Mouse (Mus musculus): ENCODE measurements around the gene Pde3a. TPM values are rescaled to one million over a fixed set of nuclear protein-coding genes. Genes with fewer than 3 reads are reported as not detected.

Gene Pde3a
- 10 to 100 TPM; 11.4 to 17.3 TPM for total RNA-seq (2021)
- polyA plus RNA-seq (2012; rRNA removed), result 4.2 and 4.5 TPM in 2 replicates
- long read RNA-seq, full-length matches to known transcripts, result 1 of 2 reads
- long read RNA-seq, partial matches to known transcripts, result 1 of 2 reads
- long read RNA-seq, other reads (novel, unspliced or antisense), result 0 of 2 reads

- DNase-seq, result no peak
Measured at GRCm38 (mm10) chr6:141248691-141249584, at the start of gene Pde3a. Gene Pde3a (plus strand): TSS chr6:141249269.

- DNase-seq, result no peak
Measured at GRCm38 (mm10) chr6:141200173-141200615, 48.9 kb upstream of the Pde3a start.

- no peak for DNase-seq
Measured at GRCm38 (mm10) chr6:141207531-141207930, 41.5 kb upstream of the Pde3a start.

- DNase-seq, result no peak
Measured at GRCm38 (mm10) chr6:141208283-141208872, 40.7 kb upstream of the Pde3a start.

- DNase-seq, result no peak
Measured at GRCm38 (mm10) chr6:141210021-141210420, 39.0 kb upstream of the Pde3a start.

- DNase-seq, result no peak
Measured at GRCm38 (mm10) chr6:141221081-141221480, 28.0 kb upstream of the Pde3a start.

GRCm38 (mm10) chr6:141226851-141227657 lies 22.0 kb upstream of the Pde3a start:
- DNase-seq, result no peak

- DNase-seq, result no peak
Measured at GRCm38 (mm10) chr6:141227658-141228005, 21.4 kb upstream of the Pde3a start.

- no peak for DNase-seq
Measured at GRCm38 (mm10) chr6:141232756-141233382, 16.2 kb upstream of the Pde3a start.

GRCm38 (mm10) chr6:141241809-141242208 lies 7.3 kb upstream of the Pde3a start:
- no peak for DNase-seq

- DNase-seq, result no peak
Measured at GRCm38 (mm10) chr6:141245089-141245488, 4.0 kb upstream of the Pde3a start.

- DNase-seq, result no peak
Measured at GRCm38 (mm10) chr6:141246391-141246790, 2.7 kb upstream of the Pde3a start.

- no peak for DNase-seq
Measured at GRCm38 (mm10) chr6:141248081-141248480, 988 bp upstream of the Pde3a start.

GRCm38 (mm10) chr6:141249585-141250295 lies 671 bp downstream of the Pde3a start:
- peak; percentile 73 for DNase-seq

GRCm38 (mm10) chr6:141250296-141250629 lies 1.2 kb downstream of the Pde3a start:
- DNase-seq, result no peak

GRCm38 (mm10) chr6:141250984-141251383 lies 1.9 kb downstream of the Pde3a start:
- no peak for DNase-seq

- no peak for DNase-seq
Measured at GRCm38 (mm10) chr6:141252520-141252919, 3.5 kb downstream of the Pde3a start.

- DNase-seq, result no peak
Measured at GRCm38 (mm10) chr6:141254956-141255355, 5.9 kb downstream of the Pde3a start.

GRCm38 (mm10) chr6:141256896-141257295 lies 7.8 kb downstream of the Pde3a start:
- no peak for DNase-seq

GRCm38 (mm10) chr6:141257434-141258202 lies 8.5 kb downstream of the Pde3a start:
- DNase-seq, result no peak
